Mouse (Mus musculus) layer of hippocampus, adult 11-12 months (tissue): Measurements from ENCODE around the gene Dock9.
"Not testable (repeated sequence)": the region's sequence is repeated elsewhere in the genome, so short reads cannot be mapped to it uniquely, and the experiment has no call there.

Experiments used
- DNase-seq: peaks from one replicate; pipeline ENCODE4 v3.0.0; 2022; ENCODE audit warnings: low spot score

Gene Dock9

GRCm38 (mm10) chr14:121659061-121659824 lies 138.4 kb downstream of the Dock9 start:
- DNase-seq, result no peak

- no peak for DNase-seq
Measured at GRCm38 (mm10) chr14:121658537-121658936, 139.1 kb downstream of the Dock9 start.

GRCm38 (mm10) chr14:121657633-121658032 lies 140.0 kb downstream of the Dock9 start:
- no peak for DNase-seq

GRCm38 (mm10) chr14:121656912-121657311 lies 140.7 kb downstream of the Dock9 start:
- no peak for DNase-seq

- DNase-seq, result no peak
Measured at GRCm38 (mm10) chr14:121654977-121655376, 142.7 kb downstream of the Dock9 start.

GRCm38 (mm10) chr14:121654416-121654967 lies 143.1 kb downstream of the Dock9 start:
- DNase-seq, result no peak

GRCm38 (mm10) chr14:121653717-121654116 lies 143.9 kb downstream of the Dock9 start:
- no peak for DNase-seq

GRCm38 (mm10) chr14:121653241-121653640 lies 144.4 kb downstream of the Dock9 start:
- DNase-seq, result no peak

GRCm38 (mm10) chr14:121648581-121649060 lies 149.0 kb downstream of the Dock9 start:
- DNase-seq, result no peak

GRCm38 (mm10) chr14:121647693-121648092 lies 149.9 kb downstream of the Dock9 start:
- DNase-seq, result no peak

- peak; percentile 39 for DNase-seq
Measured at GRCm38 (mm10) chr14:121646617-121647016, 151.0 kb downstream of the Dock9 start.

- no peak for DNase-seq
Measured at GRCm38 (mm10) chr14:121644302-121644701, 153.3 kb downstream of the Dock9 start.

- no peak for DNase-seq
Measured at GRCm38 (mm10) chr14:121641271-121641670, 156.4 kb downstream of the Dock9 start.

GRCm38 (mm10) chr14:121636935-121637510 lies 160.6 kb downstream of the Dock9 start:
- DNase-seq, result no peak

- no peak for DNase-seq
Measured at GRCm38 (mm10) chr14:121634736-121635430, 162.8 kb downstream of the Dock9 start.

GRCm38 (mm10) chr14:121634093-121634735 lies 163.4 kb downstream of the Dock9 start:
- DNase-seq, result no peak

GRCm38 (mm10) chr14:121631934-121632333 lies 165.7 kb downstream of the Dock9 start:
- no peak for DNase-seq

- no peak for DNase-seq
Measured at GRCm38 (mm10) chr14:121626741-121627140, 170.9 kb downstream of the Dock9 start.

- not testable (repeated sequence) for DNase-seq
Measured at GRCm38 (mm10) chr14:121623996-121624542, 173.6 kb downstream of the Dock9 start.

GRCm38 (mm10) chr14:121621806-121622205 lies 175.8 kb downstream of the Dock9 start:
- DNase-seq, result no peak

- no peak for DNase-seq
Measured at GRCm38 (mm10) chr14:121620567-121620966, 177.1 kb downstream of the Dock9 start.

GRCm38 (mm10) chr14:121620157-121620556 lies 177.5 kb downstream of the Dock9 start:
- no peak for DNase-seq
